Mouse (Mus musculus) G1E (cell line): ENCODE data around the gene Fus.

Experiments
- CTCF ChIP-seq: IDR thresholded peaks from 2 replicates; pipeline ENCODE4 v1.5.1; 2012; ENCODE audit warnings: low read depth, low read length, inconsistent platforms, mixed read lengths
- GATA1 ChIP-seq: IDR thresholded peaks from 2 replicates; pipeline ENCODE4 v1.6.1; 2012; ENCODE audit warnings: borderline replicate concordance, low read length, inconsistent platforms, mixed read lengths
- GATA2 ChIP-seq: IDR thresholded peaks from 2 replicates; pipeline ENCODE4 v1.6.1; 2012; ENCODE audit warnings: low read depth, low read length, inconsistent platforms, borderline replicate concordance
- TAL1 ChIP-seq: conservative IDR thresholded peaks from 2 replicates; pipeline ENCODE4 v1.6.1; 2012; ENCODE audit warnings: low read depth, low read length, inconsistent platforms, mixed read lengths

GRCm38 (mm10) chr7:128003098-128003497, 35.8 kb downstream of the Fus start:
- no peak for TF ChIP-seq CTCF
- no peak for TF ChIP-seq GATA2
- TF ChIP-seq TAL1: no peak
- TF ChIP-seq GATA1: no peak
